ENCODE assay signal across 19 mouse cellular contexts in the genomic region with DNA sequence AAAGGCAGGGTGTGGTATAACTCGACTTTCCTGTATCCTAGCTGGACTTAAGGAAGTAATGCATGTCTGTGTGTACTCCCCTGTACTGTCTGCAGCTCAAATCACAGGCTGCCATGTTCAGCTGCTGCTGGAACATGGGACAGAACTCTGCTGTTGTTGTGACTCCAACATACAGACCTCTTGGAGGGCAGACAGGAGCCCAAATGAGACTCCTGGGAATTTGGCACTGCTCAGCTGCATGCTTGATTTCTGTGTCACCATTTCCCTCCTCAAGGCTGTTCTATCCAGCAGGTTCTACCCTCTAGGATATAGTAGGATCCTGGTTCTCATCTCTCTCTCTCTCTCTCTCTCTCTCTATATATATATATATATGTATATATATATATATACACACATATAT.
"Had no signal": no experiment of that assay in that cellular context is flagged by ENCODE, and none has a peak within 500 bp of the region (broad histone marks: within the 10 kb centered on the region; RNA-seq: fewer than 3 reads in every experiment).

No protein-coding gene starts in this region.

- DNase-seq: kidney, adult 8-10 months; kidney, postnatal 10 days; kidney, postnatal 4 days; layer of hippocampus, adult 9-11 months; liver; lung, adult 18-20 months; lung, postnatal 10 days; lung, postnatal 36 days; thymus, adult 18-20 months; thymus, postnatal 4 days had no signal

- ATAC-seq: liver, embryonic 12.5 days; midbrain, embryonic 15.5 days had no signal

- H3K9me3 ChIP-seq: kidney, embryonic 15.5 days; limb, embryonic 10.5 days; limb, embryonic 13.5 days; liver, embryonic 12.5 days; liver, embryonic 15.5 days; lung, embryonic 15.5 days; megakaryocyte, embryonic 14.5 days; midbrain, embryonic 10.5 days; midbrain, embryonic 15.5 days had no signal

- H3K9ac ChIP-seq: kidney, embryonic 15.5 days; limb, embryonic 13.5 days; liver, embryonic 12.5 days; liver, embryonic 15.5 days; lung, embryonic 15.5 days; midbrain, embryonic 15.5 days had no signal

- H3K36me3 ChIP-seq: kidney, embryonic 15.5 days; limb, embryonic 10.5 days; limb, embryonic 13.5 days; liver, embryonic 12.5 days; liver, embryonic 15.5 days; lung, embryonic 15.5 days; midbrain, embryonic 10.5 days; midbrain, embryonic 15.5 days had no signal

- H3K4me1 ChIP-seq: liver, embryonic 15.5 days; megakaryocyte, embryonic 14.5 days had no signal

- H3K27ac ChIP-seq: kidney, embryonic 15.5 days; limb, embryonic 10.5 days; limb, embryonic 13.5 days; liver, embryonic 12.5 days; liver, embryonic 15.5 days; lung, embryonic 15.5 days; midbrain, embryonic 10.5 days; midbrain, embryonic 15.5 days had no signal

- H3K27me3 ChIP-seq: limb, embryonic 13.5 days; midbrain, embryonic 15.5 days had no signal

- H3K4me2 ChIP-seq: kidney, embryonic 15.5 days; limb, embryonic 13.5 days; liver, embryonic 12.5 days; liver, embryonic 15.5 days; lung, embryonic 15.5 days; midbrain, embryonic 15.5 days had no signal

- H3K4me3 ChIP-seq: kidney, embryonic 15.5 days; limb, embryonic 10.5 days; limb, embryonic 13.5 days; liver, embryonic 12.5 days; liver, embryonic 15.5 days; lung, embryonic 15.5 days; megakaryocyte, embryonic 14.5 days; midbrain, embryonic 10.5 days; midbrain, embryonic 15.5 days had no signal
